Mouse (Mus musculus) liver, embryonic 11.5 days (tissue): Measurements from ENCODE around the gene Zgpat. TPM values are rescaled to one million over a fixed set of nuclear protein-coding genes. Genes with fewer than 3 reads are reported as not detected.

Source experiments
- ATAC-seq: fragments of 200-750 bp; cut with Nextera tagmentation; replicated peaks from 2 replicates; pipeline ENCODE4 v1.8.0; 2017; ENCODE audit warnings: moderate number of reproducible peaks, mild to moderate bottlenecking, moderate TSS enrichment, moderate library complexity; ENCODE audit not compliant: low FRiP score
- DNase-seq: peaks from one replicate; pipeline ENCODE4 v3.0.0-alpha.2; 2017; ENCODE audit warnings: low spot score
- H3K27ac ChIP-seq: fragments of 300-500 bp; sonication (generic); 2 replicates; pipeline ENCODE4 v1.5.1; 2014; ENCODE audit warnings: mild to moderate bottlenecking, low read depth, low read length, control low read depth
- H3K27me3 ChIP-seq: fragments of 300-500 bp; sonication (generic); replicated peaks from 2 replicates; pipeline ENCODE4 v1.6.1; 2014; ENCODE audit warnings: low read length, mixed read lengths; ENCODE audit not compliant: control insufficient read depth, insufficient read depth
- H3K36me3 ChIP-seq: fragments of 300-500 bp; sonication (generic); 2 replicates; pipeline ENCODE4 v1.6.1; 2014; ENCODE audit warnings: mild to moderate bottlenecking, low read length, moderate library complexity, mixed read lengths; ENCODE audit not compliant: control insufficient read depth, insufficient read depth
- H3K4me1 ChIP-seq: fragments of 300-500 bp; sonication (generic); replicated peaks from 2 replicates; pipeline ENCODE4 v1.6.1; 2014; ENCODE audit warnings: low read length, mixed read lengths; ENCODE audit not compliant: control insufficient read depth, insufficient read depth
- H3K4me2 ChIP-seq: fragments of 300-500 bp; sonication (generic); 2 replicates; pipeline ENCODE4 v1.6.1; 2014; ENCODE audit warnings: mild to moderate bottlenecking, control low read depth, moderate library complexity
- H3K4me3 ChIP-seq: fragments of 300-500 bp; sonication (generic); 2 replicates; pipeline ENCODE4 v1.5.1; 2014; ENCODE audit warnings: low read depth, low read length, control low read depth
- H3K9ac ChIP-seq: fragments of 300-500 bp; sonication (generic); 2 replicates; pipeline ENCODE4 v1.6.1; 2014; ENCODE audit warnings: low read depth, low read length, control low read depth
- H3K9me3 ChIP-seq: fragments of 300-500 bp; sonication (generic); 2 replicates; pipeline ENCODE4 v1.6.1; 2016; ENCODE audit warnings: low read length, inconsistent platforms, mixed read lengths; ENCODE audit not compliant: control insufficient read depth
- WGBS: fragments of 180-500 bp; shearing (Covaris S2); extraction: QIAGEN DNeasy Blood & Tissue Kit; methylation state at CpG from one replicate; pipeline ENCODE4 v1.1.7; 2014; 5-methylcytosine and 5-hydroxymethylcytosine counted together
- polyA plus RNA-seq: library from polyadenylated mRNA; unstranded; fragments of >200 nt; fragmentation: Nextera tagmentation; extraction: Ambion mirVana; gene quantifications from 2 replicates; pipeline ENCODE4 v1.2.1, GENCODE M21; 2014

Zgpat gene
- polyA plus RNA-seq, 1 experiment from 2014 or later: 35.1 TPM

DNA sequence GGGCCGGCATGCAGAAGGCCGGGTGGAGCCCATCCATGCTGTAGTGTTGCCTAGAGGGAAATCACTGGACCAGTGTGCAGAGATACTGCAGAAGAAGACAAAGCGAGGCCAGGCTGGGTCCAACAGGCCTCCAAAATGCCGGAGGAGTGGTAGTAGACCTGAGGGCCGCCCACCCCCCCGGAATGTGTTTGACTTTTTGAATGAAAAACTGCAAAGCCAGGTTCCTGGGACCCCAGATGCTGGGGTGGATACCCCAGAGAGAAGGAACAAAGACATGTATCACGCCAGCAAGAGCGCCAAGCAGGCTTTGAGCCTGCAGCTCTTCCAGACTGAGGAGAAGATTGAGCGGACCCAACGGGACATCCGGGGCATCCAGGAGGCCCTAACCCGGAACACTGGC lies 15.1 kb downstream of the Zgpat start, which contains the start of gene Lime1:
Gene Lime1 (plus strand): TSS at position 301 of the 400 bp plus-strand sequence.
- no peak within 1 kb of the TSS for H3K27ac ChIP-seq
- H3K9me3 ChIP-seq: no peaks in the 10 kb centered on the region
- H3K36me3 ChIP-seq: peaks cover 42% of the 10 kb centered on the region
- H3K4me3 ChIP-seq: no peak within 1 kb of the TSS
- 92% methylated on average over 12 of the region's 12 CpGs for WGBS
- DNase-seq (no peak), ATAC-seq (no peak)
- no peak within 1 kb of the TSS for H3K9ac ChIP-seq
- H3K4me1 ChIP-seq: 0 out of 2 replicates have a peak, but pooled peaks cover 3% of the 10 kb centered on the region
- no peak within 1 kb of the TSS for H3K4me2 ChIP-seq
- no peaks in the 10 kb centered on the region for H3K27me3 ChIP-seq

DNA sequence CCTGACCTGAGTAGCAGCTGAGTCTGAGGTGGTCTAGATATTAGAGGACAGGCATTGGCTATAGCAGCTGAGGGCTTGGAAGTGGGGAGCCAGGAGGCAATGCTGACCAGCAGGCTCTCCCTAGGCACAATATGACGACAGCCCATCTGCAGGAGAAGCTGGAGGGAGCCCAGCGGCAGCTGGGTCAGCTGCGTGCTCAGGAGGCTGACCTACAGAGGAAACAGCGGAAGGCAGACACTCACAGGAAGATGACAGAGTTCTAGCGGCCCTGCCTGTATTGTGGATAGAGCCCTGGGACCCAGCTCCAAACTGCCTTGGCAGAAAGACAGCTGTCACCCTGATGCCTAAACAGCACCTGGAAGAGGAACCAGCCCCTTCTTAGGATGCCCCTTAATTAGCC lies 15.5 kb downstream of the Zgpat start:
- ATAC-seq (no peak), DNase-seq (no peak)
- peaks cover 44% of the 10 kb centered on the region for H3K36me3 ChIP-seq
- WGBS: 89% methylated on average over 5 of the region's 5 CpGs
- H3K9ac ChIP-seq: no peak overlapping the region
- no peak overlapping the region for H3K27ac ChIP-seq
- H3K4me3 ChIP-seq: no peak overlapping the region
- 0 out of 2 replicates have a peak, but pooled peaks cover 3% of the 10 kb centered on the region for H3K4me1 ChIP-seq
- no peaks in the 10 kb centered on the region for H3K9me3 ChIP-seq
- H3K4me2 ChIP-seq: no peak overlapping the region
- no peaks in the 10 kb centered on the region for H3K27me3 ChIP-seq

DNA sequence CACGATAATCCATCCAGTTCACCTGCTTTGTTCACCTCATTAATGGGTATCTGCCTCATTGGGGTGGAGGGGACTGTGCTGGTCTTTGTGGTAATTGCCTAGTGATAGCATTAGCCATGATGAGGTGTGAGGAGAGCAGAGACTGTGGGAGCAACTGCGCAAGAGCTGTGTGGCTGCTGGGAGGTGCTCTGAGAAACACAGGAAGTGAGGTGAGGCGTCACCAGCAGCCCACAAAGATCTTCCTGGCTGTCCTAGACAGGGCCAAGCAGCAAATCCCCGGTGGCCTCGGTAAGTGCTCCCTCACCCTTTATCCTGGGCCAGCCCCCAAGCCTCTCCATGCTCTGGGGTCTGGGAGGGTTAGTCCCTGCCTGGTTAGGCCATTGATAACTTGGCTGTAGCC lies 16.4 kb downstream of the Zgpat start:
- Histone ChIP-seq H3K9ac (no peak overlapping the region), H3K27me3 (no peaks in the 10 kb centered on the region), H3K4me3 (no peak overlapping the region), H3K36me3 (peaks cover 44% of the 10 kb centered on the region), H3K9me3 (no peaks in the 10 kb centered on the region), H3K27ac (no peak overlapping the region), H3K4me1 (0 out of 2 replicates have a peak, but pooled peaks cover 3% of the 10 kb centered on the region), H3K4me2 (no peak overlapping the region)
- no peak for DNase-seq
- no peak for ATAC-seq
- 90% methylated on average over 5 of the region's 5 CpGs for WGBS

DNA sequence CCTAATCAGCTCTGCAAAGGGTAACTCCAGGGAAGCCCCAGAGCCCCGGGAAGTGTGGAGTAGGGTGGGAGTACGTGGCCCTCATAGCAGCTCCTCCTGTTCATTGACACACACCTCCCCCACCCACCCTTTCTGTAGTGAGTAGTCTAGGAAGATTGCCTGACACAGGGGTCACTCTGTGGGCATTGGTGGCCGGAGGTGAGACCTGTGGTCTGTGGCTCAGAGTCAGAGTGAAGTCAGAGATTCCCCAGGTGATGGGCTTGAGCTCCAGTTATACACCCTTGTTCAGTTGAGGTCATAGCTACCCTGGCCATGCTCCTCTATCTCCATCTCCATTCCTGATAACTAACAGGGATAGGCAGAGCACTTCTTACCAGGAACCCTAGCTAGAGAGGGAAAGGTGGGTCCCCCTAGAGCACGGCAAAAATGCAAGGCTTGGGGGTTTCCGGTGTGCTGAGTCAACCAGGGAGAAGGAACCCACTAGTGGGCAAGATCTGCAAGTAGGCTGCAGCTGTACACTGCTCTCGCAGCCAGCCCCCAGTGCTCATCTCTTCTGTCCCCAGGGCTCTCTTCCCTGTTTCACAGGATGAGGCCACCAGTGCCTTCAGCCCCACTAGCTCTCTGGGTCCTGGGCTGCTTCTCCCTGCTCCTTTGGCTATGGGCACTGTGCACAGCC lies 17.0 kb downstream of the Zgpat start:
- Histone ChIP-seq H3K36me3 (peaks cover 48% of the 10 kb centered on the region), H3K4me3 (no peak overlapping the region), H3K27me3 (no peaks in the 10 kb centered on the region), H3K4me2 (no peak overlapping the region), H3K9ac (no peak overlapping the region), H3K9me3 (no peaks in the 10 kb centered on the region), H3K4me1 (0 out of 2 replicates have a peak, but pooled peaks cover 3% of the 10 kb centered on the region), H3K27ac (no peak overlapping the region)
- ATAC-seq (no peak), DNase-seq (no peak)
- WGBS: 92% methylated on average over 6 of the region's 6 CpGs

DNA sequence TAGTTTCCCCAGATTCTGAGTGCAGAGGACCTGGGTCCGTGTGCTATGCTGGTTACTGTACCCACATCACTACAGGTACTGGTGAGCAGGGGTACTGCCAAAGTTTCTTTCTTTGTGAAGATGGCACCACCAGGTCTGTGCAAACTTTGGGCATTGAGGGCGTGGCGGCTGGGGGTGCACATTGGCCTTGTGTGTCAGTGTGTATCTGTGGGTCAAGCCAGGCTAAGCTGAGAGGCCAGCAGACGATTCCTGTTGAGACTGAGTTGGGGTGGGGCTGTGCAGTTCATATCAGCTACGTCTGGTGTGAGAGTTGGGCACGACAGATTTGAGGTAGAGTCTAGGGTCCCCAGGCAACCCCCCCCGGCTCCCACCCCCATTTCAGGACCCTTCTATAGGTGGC lies 19.7 kb downstream of the Zgpat start:
- H3K9me3 ChIP-seq: no peaks in the 10 kb centered on the region
- H3K4me3 ChIP-seq: no peak overlapping the region
- H3K36me3 ChIP-seq: peaks cover 39% of the 10 kb centered on the region
- H3K9ac ChIP-seq: no peak overlapping the region
- no peaks in the 10 kb centered on the region for H3K4me1 ChIP-seq
- H3K27me3 ChIP-seq: no peaks in the 10 kb centered on the region
- WGBS: 87% methylated on average over 7 of the region's 7 CpGs
- ATAC-seq (no peak), DNase-seq (no peak)
- no peak overlapping the region for H3K27ac ChIP-seq
- H3K4me2 ChIP-seq: no peak overlapping the region

DNA sequence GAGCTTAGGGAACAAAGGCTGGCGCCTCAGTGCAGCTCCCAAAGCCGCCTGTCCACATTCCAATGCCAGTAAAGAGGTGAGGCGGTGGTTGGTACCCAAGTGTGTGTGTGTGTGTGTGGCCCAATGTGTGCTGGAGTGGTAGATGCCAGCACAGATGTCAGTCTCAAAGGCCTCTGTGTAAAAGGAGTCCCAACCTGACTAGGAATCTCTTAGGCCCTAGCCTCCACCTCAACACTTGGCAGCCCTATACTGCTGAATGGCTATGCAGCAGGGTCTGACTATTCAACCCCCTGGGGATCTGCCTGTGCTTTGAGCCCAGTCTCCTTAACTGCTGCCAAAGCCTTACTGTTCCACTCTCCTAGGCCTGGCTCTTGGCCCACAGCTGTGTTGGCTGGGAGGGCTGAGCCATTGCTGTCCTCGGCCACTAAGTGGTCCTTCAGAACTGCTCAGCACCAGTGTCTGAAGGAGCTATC lies 20.2 kb downstream of the Zgpat start:
- Histone ChIP-seq H3K36me3 (peaks cover 34% of the 10 kb centered on the region), H3K4me3 (no peak overlapping the region), H3K4me2 (no peak overlapping the region), H3K9ac (no peak overlapping the region), H3K4me1 (no peaks in the 10 kb centered on the region), H3K9me3 (no peaks in the 10 kb centered on the region), H3K27ac (no peak overlapping the region), H3K27me3 (no peaks in the 10 kb centered on the region)
- ATAC-seq: no peak
- 87% methylated on average over 4 of the region's 4 CpGs for WGBS
- DNase-seq: no peak

DNA sequence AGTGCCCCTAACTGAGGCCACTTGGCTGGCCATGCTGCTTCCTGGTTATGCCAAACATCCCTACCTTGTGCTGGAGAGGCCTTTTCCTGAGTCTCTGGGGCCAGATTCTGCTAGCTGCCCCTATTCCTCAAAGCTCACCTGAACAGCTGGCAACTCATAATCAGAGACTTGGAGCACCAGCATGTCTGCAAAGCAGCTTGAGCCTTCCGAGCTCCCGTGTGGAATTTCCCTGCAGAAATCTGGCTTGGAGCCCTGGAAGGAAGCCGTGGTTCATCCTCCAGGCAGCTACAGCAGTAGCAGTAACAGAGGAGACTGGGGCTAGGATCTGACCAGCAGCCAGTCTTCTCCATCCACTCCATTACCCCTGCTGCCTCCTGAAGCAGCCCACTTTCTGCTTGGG lies 21.2 kb downstream of the Zgpat start:
- no peak overlapping the region for H3K4me3 ChIP-seq
- no peak overlapping the region for H3K4me2 ChIP-seq
- H3K9ac ChIP-seq: no peak overlapping the region
- H3K27me3 ChIP-seq: no peaks in the 10 kb centered on the region
- no peak for DNase-seq
- H3K4me1 ChIP-seq: no peaks in the 10 kb centered on the region
- WGBS: 89% methylated on average over 3 of the region's 3 CpGs
- no peaks in the 10 kb centered on the region for H3K9me3 ChIP-seq
- ATAC-seq: no peak
- peaks cover 25% of the 10 kb centered on the region for H3K36me3 ChIP-seq
- H3K27ac ChIP-seq: no peak overlapping the region

DNA sequence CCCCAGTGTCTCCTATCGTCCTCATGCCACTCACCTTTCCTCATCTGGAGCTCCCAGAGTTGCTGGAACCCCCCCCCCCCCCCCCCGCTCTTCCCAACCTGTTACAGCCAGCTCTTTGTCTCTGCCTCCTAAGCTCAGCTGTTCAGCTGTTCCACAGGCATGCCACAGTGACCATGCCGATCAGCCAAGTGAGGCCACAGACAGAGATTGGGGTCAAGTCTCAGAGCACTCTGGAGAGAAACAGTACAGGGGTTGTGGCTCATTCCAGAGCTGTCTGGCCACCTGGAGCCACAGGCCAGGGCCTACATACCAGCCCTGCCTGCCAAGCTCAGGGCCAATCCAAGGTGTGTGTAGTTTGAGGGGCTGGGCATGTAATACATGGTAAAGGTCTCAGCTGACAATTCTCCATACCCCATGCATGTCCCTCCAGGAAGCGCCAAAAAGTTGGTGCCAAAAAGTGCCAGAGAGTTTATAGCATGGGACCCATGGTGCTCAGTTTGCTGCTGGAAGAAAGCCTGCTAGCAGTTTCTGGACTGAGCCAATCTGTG lies 22.0 kb downstream of the Zgpat start:
- Histone ChIP-seq H3K27ac (no peak overlapping the region), H3K9me3 (no peaks in the 10 kb centered on the region), H3K27me3 (no peaks in the 10 kb centered on the region), H3K4me1 (no peaks in the 10 kb centered on the region), H3K9ac (no peak overlapping the region), H3K4me3 (no peak overlapping the region), H3K4me2 (no peak overlapping the region), H3K36me3 (peaks cover 22% of the 10 kb centered on the region)
- no peak for DNase-seq
- 83% methylated on average over 4 of the region's 4 CpGs for WGBS
- no peak for ATAC-seq
